Mouse (Mus musculus): Measurements from ENCODE around the gene Itpkb.
A peak's percentile ranks its signal among the peaks of the same experiment; 100 is the strongest.

- TF ChIP-seq CTCF (IDR thresholded peaks at IDR 0.05; ENCODE audit: low read depth, low read length) (0 out of 2 replicates have a peak, but pooled peaks have one; percentile 6), TAL1 (conservative IDR thresholded peaks at IDR 0.05; ENCODE audit: low read depth, low read length) (no peak)
Measured at GRCm38 (mm10) chr1:180433796-180434566, 103.7 kb downstream of the Itpkb start.

All from G1E (cell line).